Mouse (Mus musculus) adrenal gland, postnatal 25 days (tissue): ENCODE data around the gene Rabgap1. TPM values are rescaled to one million over a fixed set of nuclear protein-coding genes. Genes with fewer than 3 reads are reported as not detected.
"Not testable (repeated sequence)": the region's sequence is repeated elsewhere in the genome, so short reads cannot be mapped to it uniquely, and the experiment has no call there.

Source experiments
- DNase-seq: peaks from one replicate; pipeline ENCODE4 v3.0.0; 2021; ENCODE audit warnings: mixed read lengths
- long read RNA-seq: library from polyadenylated mRNA; stranded (forward); transcript quantifications from one replicate; pipeline ENCODE4 v2.0.0, GENCODE M21; 2021
- total RNA-seq: library from RNA; stranded (reverse); gene quantifications from 2 replicates; pipeline ENCODE4 v1.2.3, GENCODE M21; 2021

Gene Rabgap1
- total RNA-seq, result 53.4 and 62.1 TPM in 2 replicates
- long read RNA-seq, full-length matches to known transcripts, result 15 of 35 reads
- long read RNA-seq, partial matches to known transcripts, result 12 of 35 reads
- long read RNA-seq, other reads (novel, unspliced or antisense), result 8 of 35 reads

DNA sequence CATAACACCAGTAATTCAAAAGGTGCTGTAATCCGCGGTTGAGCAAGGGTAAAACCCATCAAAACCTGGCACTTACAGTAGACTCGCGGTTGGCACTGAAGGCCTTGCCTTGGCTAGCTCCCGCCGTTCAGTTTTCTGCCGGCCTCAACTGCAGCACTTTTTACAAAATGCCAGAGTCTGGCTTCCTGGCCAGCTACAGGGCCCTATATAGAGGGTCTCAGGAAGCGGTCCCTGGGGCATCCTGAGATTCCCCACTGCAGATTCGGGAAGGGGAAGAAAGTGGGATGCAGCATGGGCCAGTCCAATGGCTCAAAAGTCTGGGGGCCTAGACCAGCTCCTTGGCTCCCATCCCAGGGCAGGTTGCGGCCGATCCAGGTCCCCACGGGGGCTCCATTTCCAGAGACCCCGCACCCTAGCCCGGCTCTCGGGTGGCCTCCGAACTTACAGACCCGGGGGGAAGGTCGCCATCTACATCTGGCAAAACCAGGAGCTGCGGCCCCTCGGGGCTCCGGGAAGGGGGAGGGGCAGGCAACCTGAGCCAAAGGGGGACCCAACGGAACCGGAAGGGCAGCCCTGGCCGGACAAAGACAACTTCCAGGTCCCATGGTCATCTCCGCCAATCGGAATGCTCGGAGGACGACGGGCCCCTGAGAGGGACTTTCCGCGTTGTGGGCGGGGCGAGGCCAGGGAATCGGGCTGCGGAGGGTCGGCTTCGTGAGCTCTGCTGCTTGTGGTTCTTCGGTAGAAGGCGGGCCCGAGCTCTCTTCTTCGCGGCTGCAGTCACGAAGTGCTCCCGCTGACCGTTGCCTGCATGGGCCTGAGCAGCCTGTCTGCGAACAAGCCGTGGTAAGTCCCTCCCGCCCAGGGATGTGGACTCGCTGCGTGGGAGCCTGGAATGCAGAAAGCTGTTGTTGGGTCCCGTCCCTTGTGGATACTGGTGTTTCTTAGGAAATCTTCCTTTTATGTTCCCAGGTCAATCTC, at the start of gene Rabgap1, which contains the start of the genes Zbtb26 and Zbtb6:
Rabgap1 (plus strand) TSS at position 669 of the 981 bp plus-strand sequence.
Zbtb26 (minus strand) TSS at position 525 of the 981 bp plus-strand sequence.
Zbtb6 (minus strand) TSS at position 561 of the 981 bp plus-strand sequence.
- peak; percentile 96 for DNase-seq

DNA sequence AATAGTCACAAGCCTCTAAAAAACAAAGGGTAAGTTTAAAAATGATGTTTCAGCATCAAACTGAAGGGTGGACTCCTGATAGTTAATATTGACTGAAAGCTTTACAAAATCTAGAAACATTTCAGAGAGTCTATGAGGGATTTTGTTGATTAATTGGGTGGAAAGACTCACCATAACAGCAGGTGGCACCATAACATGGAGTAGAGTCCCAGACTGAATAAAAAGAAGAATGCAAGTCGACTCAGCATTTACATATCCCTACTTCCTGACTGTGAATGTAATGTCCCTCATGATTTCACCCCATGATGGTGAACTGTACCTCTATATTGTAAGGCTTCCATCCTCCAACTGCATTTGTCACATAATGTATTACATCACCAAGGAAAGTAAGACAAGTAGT, 47.5 kb upstream of the Rabgap1 start:
- DNase-seq, result no peak

- DNase-seq, result no peak
Observed at GRCm38 (mm10) chr2:37421903-37422302, 21.2 kb upstream of the Rabgap1 start.

- peak; percentile 91 for DNase-seq
Observed at GRCm38 (mm10) chr2:37422306-37423304, 20.5 kb upstream of the Rabgap1 start, which contains the start of gene Rc3h2. Rc3h2 (minus strand) TSS chr2:37422903.

DNA sequence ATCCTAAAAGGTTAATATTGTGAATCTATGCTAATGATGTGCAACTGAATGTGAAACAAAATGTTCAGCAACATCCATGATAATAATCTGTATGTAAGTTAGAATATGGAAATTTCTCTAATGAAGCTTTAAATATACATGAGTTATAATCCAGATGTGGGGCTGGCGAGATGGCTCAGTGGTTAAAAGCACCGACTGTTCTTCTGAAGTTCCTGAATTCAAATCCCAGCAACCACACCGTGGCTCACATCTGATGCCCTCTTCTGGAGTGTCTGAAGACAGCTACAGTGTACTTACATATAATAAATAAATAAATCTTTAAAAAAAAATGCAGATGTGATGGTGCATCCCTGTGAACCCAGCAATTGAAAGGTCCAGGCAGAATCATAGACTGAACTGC, 19.4 kb upstream of the Rabgap1 start:
- no peak for DNase-seq

GRCm38 (mm10) chr2:37430593-37431464, 12.2 kb upstream of the Rabgap1 start:
- peak; percentile 78 for DNase-seq

DNA sequence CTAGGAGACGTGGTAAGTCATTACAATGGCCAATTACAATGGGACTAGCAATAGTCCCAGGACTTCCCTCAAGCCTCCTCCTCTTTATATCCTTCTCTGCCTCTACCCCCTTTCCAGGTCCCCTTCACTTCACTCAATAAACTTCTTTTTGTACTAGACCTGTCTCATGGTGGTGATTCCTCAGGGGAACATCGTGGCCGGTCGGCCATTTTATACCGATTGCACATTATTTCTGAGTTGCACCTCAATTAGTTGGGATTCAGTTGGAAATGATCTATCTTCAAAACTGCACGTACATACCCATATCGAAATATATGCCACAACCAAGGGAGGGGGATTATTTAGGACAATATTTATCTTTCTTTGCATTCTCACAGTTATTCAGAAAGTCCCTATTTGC, 11.5 kb upstream of the Rabgap1 start:
- no peak for DNase-seq

- peak; percentile 97 for DNase-seq
Observed at GRCm38 (mm10) chr2:37451667-37452375, 8.7 kb downstream of the Rabgap1 start.

DNA sequence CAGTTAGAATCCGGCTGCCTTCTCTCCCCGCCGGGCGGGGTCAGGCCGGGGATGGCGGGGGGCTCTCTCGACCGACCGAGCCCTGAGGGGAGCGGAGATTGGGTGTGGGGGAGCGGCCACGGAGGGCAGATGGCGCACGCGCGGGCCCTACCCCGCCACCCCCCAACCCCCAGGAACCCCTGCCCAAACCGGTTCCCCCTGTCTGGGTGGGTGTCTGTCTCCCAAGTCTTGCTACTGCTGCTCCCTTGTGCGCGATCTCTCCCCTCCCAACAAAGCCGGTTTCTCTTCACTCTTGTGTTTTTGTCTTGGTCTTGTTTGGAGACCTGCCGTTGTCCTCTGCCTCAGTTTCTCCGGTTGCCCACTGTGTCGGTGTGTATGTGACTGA, 9.3 kb downstream of the Rabgap1 start:
- no peak for DNase-seq

DNA sequence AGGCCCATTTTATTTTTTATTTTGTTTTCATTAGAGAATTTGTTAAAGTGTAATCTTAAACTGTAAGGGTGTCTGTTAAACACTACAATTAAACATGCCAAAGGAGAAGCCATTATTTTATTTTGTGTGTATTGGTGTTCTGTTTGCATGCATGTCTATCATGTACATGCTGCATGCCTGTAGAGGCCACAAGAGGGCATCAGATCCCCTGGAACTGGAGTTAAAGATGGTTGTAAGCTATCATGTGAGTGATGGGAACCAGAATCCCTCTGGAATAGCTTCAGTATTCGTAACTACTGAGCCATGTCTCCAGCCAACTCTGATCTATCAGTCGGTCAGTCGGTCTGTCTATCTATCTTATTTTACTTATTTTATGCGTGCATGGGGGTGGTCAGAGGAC, 17.6 kb downstream of the Rabgap1 start:
- DNase-seq, result no peak

GRCm38 (mm10) chr2:37466266-37466665, 23.2 kb downstream of the Rabgap1 start:
- DNase-seq, result no peak

- no peak for DNase-seq
Observed at GRCm38 (mm10) chr2:37479559-37479958, 36.5 kb downstream of the Rabgap1 start.

GRCm38 (mm10) chr2:37480039-37480438, 37.0 kb downstream of the Rabgap1 start:
- no peak for DNase-seq

DNA sequence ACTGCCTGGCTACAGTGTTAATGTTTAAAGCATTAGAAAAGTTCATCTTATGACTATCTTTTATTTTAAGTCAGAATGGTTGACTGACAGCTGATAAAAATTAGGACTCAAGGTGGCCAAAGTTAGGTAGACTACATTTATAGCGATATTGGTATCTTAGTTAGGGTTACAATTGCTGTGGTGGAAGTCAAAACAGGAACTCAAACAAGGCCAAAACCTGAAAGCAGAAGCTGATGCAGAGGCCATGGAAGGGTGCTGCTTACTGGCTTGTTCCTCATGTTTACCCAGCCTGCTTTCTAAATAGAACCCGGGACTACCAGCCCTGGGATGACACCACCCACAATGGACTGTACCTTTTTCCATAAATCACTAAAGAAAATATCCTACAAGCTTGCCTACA, 41.1 kb downstream of the Rabgap1 start:
- no peak for DNase-seq

GRCm38 (mm10) chr2:37485370-37485769, 42.3 kb downstream of the Rabgap1 start:
- DNase-seq, result peak; percentile 9

GRCm38 (mm10) chr2:37486408-37486807, 43.3 kb downstream of the Rabgap1 start:
- DNase-seq, result no peak

DNA sequence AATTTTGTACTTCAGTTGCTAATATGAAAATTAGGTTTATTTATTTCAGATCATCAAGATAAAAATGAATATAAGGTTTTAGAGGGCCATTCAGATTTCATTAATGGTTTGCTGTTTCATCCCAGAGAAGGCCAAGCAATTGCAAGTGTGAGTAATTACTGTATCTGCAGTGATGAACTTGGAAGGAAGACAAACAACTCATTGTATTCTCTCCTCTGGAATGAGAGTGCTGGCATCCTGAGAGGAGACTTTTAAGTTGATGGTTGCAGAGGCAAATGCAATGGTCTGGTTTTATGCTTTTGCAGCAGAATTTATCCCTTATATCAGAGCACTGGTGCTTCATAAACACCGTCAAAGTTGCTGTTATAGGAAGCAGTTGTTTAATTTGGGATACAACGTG, 45.9 kb downstream of the Rabgap1 start:
- no peak for DNase-seq

- DNase-seq, result no peak
Observed at GRCm38 (mm10) chr2:37497321-37497720, 54.2 kb downstream of the Rabgap1 start.

DNA sequence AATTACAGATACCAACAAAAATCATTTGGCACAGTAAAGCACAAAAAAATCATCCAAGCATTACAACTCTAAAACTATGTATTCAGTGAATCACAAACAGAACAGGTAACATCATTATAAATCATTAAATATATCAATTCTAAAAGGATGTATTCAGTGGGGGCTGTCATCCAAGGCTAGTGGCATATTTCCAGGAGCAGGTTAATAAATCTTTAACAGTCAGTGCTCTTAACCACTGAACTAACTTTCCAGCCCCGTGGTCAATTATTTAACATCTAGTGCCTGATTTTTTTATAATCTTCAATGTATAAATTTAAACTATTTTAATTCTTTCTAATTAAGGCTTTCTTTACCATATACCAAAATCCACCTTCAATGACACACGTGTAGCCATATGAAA, 62.8 kb downstream of the Rabgap1 start:
- not testable (repeated sequence) for DNase-seq

DNA sequence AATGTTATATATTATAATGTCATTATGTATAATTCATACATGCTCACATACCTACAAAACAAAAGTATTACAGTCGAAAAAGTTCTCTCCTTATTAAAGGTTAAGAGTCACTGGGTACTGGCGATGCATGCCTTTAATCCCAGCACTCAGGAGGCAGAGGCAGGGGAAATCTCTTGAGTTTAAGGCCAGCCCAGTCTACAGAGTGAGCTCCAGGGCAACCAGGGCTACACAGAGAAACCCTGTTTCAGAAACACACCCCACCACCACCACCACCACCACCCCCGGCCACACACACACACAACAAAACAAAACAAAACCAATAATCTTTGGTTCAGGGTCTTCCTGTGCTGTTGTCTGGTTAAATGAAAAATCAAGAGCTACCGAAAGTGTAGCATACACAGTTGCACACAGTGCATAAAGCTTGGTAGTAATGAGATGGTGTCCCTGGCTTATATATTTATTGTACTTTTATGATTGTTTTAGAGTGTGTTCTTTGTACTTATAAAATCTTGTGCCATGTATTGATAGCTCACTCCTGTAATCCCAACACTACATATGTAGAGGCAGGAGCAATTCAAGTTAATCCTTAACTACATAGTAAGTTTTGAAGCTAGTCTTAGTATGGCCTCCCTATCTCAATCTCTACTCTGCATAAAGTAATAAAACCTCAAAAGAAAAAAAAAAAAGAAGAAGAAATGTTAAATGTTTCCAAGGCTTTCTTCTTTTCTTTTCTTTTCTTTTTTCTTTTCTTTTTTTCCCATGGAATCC, 68.2 kb downstream of the Rabgap1 start:
- DNase-seq, result no peak
